Mouse (Mus musculus): ENCODE data around the gene Tsc22d4.

Tsc22d4 gene

GRCm38 (mm10) chr5:137788946-137789531, 43.5 kb downstream of the Tsc22d4 start:
- DNase-seq (ENCODE audit: low spot score): no peak

GRCm38 (mm10) chr5:137791553-137791952, 46.0 kb downstream of the Tsc22d4 start:
- no peak for DNase-seq (ENCODE audit: low spot score)

- no peak for DNase-seq (ENCODE audit: low spot score)
Measured at GRCm38 (mm10) chr5:137796606-137797005, 51.1 kb downstream of the Tsc22d4 start.

GRCm38 (mm10) chr5:137800917-137801316, 55.4 kb downstream of the Tsc22d4 start:
- no peak for DNase-seq (ENCODE audit: low spot score)

- DNase-seq (ENCODE audit: low spot score): no peak
Measured at GRCm38 (mm10) chr5:137806158-137806557, 60.6 kb downstream of the Tsc22d4 start.

- DNase-seq (ENCODE audit: low spot score): no peak
Measured at GRCm38 (mm10) chr5:137808316-137808715, 62.8 kb downstream of the Tsc22d4 start.

- no peak for DNase-seq (ENCODE audit: low spot score)
Measured at GRCm38 (mm10) chr5:137817466-137818222, 72.1 kb downstream of the Tsc22d4 start.

Measured in layer of hippocampus, adult 11-12 months (tissue).